Comparison of ENCODE assay signal across 21 mouse cellular contexts in genomic region chr6:86104719-86105118, GRCm38 (mm10).
DNase-seq lines count a peak whose midpoint lies in the region; ATAC-seq and TF ChIP-seq lines count a peak whose summit lies in the region.
"Had no signal": no experiment of that assay in that cellular context is flagged by ENCODE, and none has a peak within 500 bp of the region (broad histone marks: within the 10 kb centered on the region; RNA-seq: fewer than 3 reads in every experiment).

No protein-coding gene starts in this region.

- peaks cover 6% of the 10 kb centered on the region; the same call in 1 of the 2 replicates for H3K4me1 ChIP-seq in forebrain, embryonic 12.5 days
- H3K4me1 ChIP-seq in forebrain, embryonic 14.5 days (ENCODE audit: control insufficient read depth, insufficient read depth, low read length) = peaks cover 6% of the 10 kb centered on the region; the same call in 1 of the 2 replicates
- H3K4me1 ChIP-seq in liver, embryonic 15.5 days (replicated peaks) = peaks cover 12% of the 10 kb centered on the region
- peaks cover 5% of the 10 kb centered on the region for H3K4me1 ChIP-seq in hindbrain, embryonic 16.5 days (ENCODE audit: control insufficient read depth, insufficient read depth, low read depth, low read length)
- H3K4me1 ChIP-seq: heart, embryonic 13.5 days had no signal

- ATAC-seq in forebrain, embryonic 12.5 days (ENCODE audit: low FRiP score) = no peak
- no peak for ATAC-seq in forebrain, embryonic 14.5 days
- no peak for ATAC-seq in liver, embryonic 15.5 days (ENCODE audit: insufficient read depth)
- ATAC-seq in hindbrain, embryonic 16.5 days = no peak
- ATAC-seq: forebrain, embryonic 15.5 days; Patski had no signal

- no peak overlapping the region for H3K4me2 ChIP-seq in forebrain, embryonic 12.5 days
- no peak overlapping the region for H3K4me2 ChIP-seq in forebrain, embryonic 14.5 days (ENCODE audit: low read length)
- no peak overlapping the region for H3K4me2 ChIP-seq in liver, embryonic 15.5 days
- no peak overlapping the region for H3K4me2 ChIP-seq in hindbrain, embryonic 16.5 days (ENCODE audit: low read length)
- H3K4me2 ChIP-seq: forebrain, embryonic 15.5 days; heart, embryonic 13.5 days; hindbrain, embryonic 12.5 days; hindbrain, embryonic 15.5 days had no signal

- no peaks in the 10 kb centered on the region for H3K9me3 ChIP-seq in forebrain, embryonic 12.5 days
- H3K9me3 ChIP-seq in forebrain, embryonic 14.5 days (replicated peaks; ENCODE audit: control insufficient read depth, low read length) = no peaks in the 10 kb centered on the region
- H3K9me3 ChIP-seq in liver, embryonic 15.5 days (replicated peaks) = no peaks in the 10 kb centered on the region
- H3K9me3 ChIP-seq in hindbrain, embryonic 16.5 days (ENCODE audit: control insufficient read depth, low read length) = no peaks in the 10 kb centered on the region
- H3K9me3 ChIP-seq: forebrain, embryonic 10.5 days; forebrain, embryonic 15.5 days; heart, embryonic 13.5 days; hindbrain, embryonic 12.5 days; hindbrain, embryonic 15.5 days had no signal

- 62% methylated on average over 4 of the region's 4 CpGs for WGBS in forebrain, embryonic 12.5 days
- WGBS in forebrain, embryonic 14.5 days = 68% methylated on average over 4 of the region's 4 CpGs
- WGBS in liver, embryonic 15.5 days (ENCODE audit: insufficient replicate concordance) = 65% methylated on average over 4 of the region's 4 CpGs
- WGBS in hindbrain, embryonic 16.5 days = 76% methylated on average over 4 of the region's 4 CpGs

- intact Hi-C loops in left cerebral cortex, adult 2 months (cut with DNase I) = loop anchor here (5.0 kb wide), 1 partner anchor 37 kb away; no protein-coding TSS in a partner anchor
- intact Hi-C loops in left cerebral cortex, postnatal 4 days (cut with DNase I) = loop anchor here (10.0 kb wide), 1 partner anchor 80 kb away; the partner anchor contains the start of gene Add2

- peaks cover 83% of the 10 kb centered on the region for H3K36me3 ChIP-seq in forebrain, embryonic 12.5 days (replicated peaks)
- peaks cover 92% of the 10 kb centered on the region for H3K36me3 ChIP-seq in forebrain, embryonic 14.5 days (ENCODE audit: control insufficient read depth, insufficient read depth, low read length)
- H3K36me3 ChIP-seq in liver, embryonic 15.5 days (replicated peaks) = peaks cover 100% of the 10 kb centered on the region
- H3K36me3 ChIP-seq in hindbrain, embryonic 16.5 days (ENCODE audit: control insufficient read depth, insufficient read depth, low read length) = peaks cover 37% of the 10 kb centered on the region
- H3K36me3 ChIP-seq: heart, embryonic 13.5 days had no signal

- no peak for TF ChIP-seq CTCF in left cerebral cortex, adult 2 months (IDR thresholded peaks at IDR 0.05)

- 0 out of 2 replicates have a peak overlapping the region, but pooled peaks have one; percentile 3 for H3K27ac ChIP-seq in forebrain, embryonic 12.5 days
- no peak overlapping the region for H3K27ac ChIP-seq in forebrain, embryonic 14.5 days (ENCODE audit: low read depth, low read length)
- peak overlapping the region; percentile 93 for H3K27ac ChIP-seq in left cerebral cortex, adult 2 months
- H3K27ac ChIP-seq in liver, embryonic 15.5 days (replicated peaks) = 0 out of 2 replicates have a peak overlapping the region, but pooled peaks have one; percentile 21
- no peak overlapping the region for H3K27ac ChIP-seq in hindbrain, embryonic 16.5 days (ENCODE audit: low read depth, low read length)
- H3K27ac ChIP-seq: forebrain, embryonic 10.5 days; heart, embryonic 13.5 days; hindbrain, embryonic 12.5 days; hindbrain, embryonic 15.5 days had no signal

- no peaks in the 10 kb centered on the region for H3K27me3 ChIP-seq in forebrain, embryonic 12.5 days
- H3K27me3 ChIP-seq in forebrain, embryonic 14.5 days (replicated peaks; ENCODE audit: control insufficient read depth, insufficient read depth, low read length) = no peaks in the 10 kb centered on the region
- H3K27me3 ChIP-seq in liver, embryonic 15.5 days = no peaks in the 10 kb centered on the region
- no peaks in the 10 kb centered on the region for H3K27me3 ChIP-seq in hindbrain, embryonic 16.5 days (replicated peaks; ENCODE audit: control insufficient read depth, insufficient read depth, low read length)
- H3K27me3 ChIP-seq: forebrain, embryonic 15.5 days; hindbrain, embryonic 12.5 days; hindbrain, embryonic 15.5 days had no signal

- no peak overlapping the region for H3K9ac ChIP-seq in forebrain, embryonic 12.5 days
- H3K9ac ChIP-seq in forebrain, embryonic 14.5 days (ENCODE audit: low read length) = no peak overlapping the region
- H3K9ac ChIP-seq in liver, embryonic 15.5 days = no peak overlapping the region
- no peak overlapping the region for H3K9ac ChIP-seq in hindbrain, embryonic 16.5 days (ENCODE audit: low read depth, low read length)
- H3K9ac ChIP-seq: forebrain, embryonic 15.5 days; heart, embryonic 13.5 days; hindbrain, embryonic 12.5 days; hindbrain, embryonic 15.5 days had no signal

- no peak for DNase-seq in forebrain, embryonic 14.5 days (ENCODE audit: low spot score)
- no peak for DNase-seq in left cerebral cortex, adult 2 months (ENCODE audit: extremely low spot score in 1 of 2, low spot score in 2 of 2)
- DNase-seq in left cerebral cortex, postnatal 4 days = no peak
- DNase-seq in liver = no peak
- DNase-seq: adrenal gland, postnatal 10 days; cerebellum, adult 11-12 months; cerebellum, adult 8-10 months; cerebellum, postnatal 10 days; cerebellum, postnatal 36 days; gastrocnemius, postnatal 25 days; heart, adult 18-20 months; heart, postnatal 14 days had no signal

- H3K4me3 ChIP-seq in forebrain, embryonic 12.5 days (replicated peaks) = no peak overlapping the region
- H3K4me3 ChIP-seq in forebrain, embryonic 14.5 days (ENCODE audit: low read depth, low read length) = no peak overlapping the region
- H3K4me3 ChIP-seq in left cerebral cortex, adult 2 months = no peak overlapping the region
- no peak overlapping the region for H3K4me3 ChIP-seq in liver, embryonic 15.5 days (replicated peaks)
- H3K4me3 ChIP-seq in hindbrain, embryonic 16.5 days (ENCODE audit: low read length) = no peak overlapping the region
- H3K4me3 ChIP-seq: forebrain, embryonic 10.5 days; forebrain, embryonic 15.5 days; heart, embryonic 13.5 days; hindbrain, embryonic 12.5 days; hindbrain, embryonic 15.5 days had no signal

Comparison
In these comparisons a context has a peak if more than half of its experiments do, and no peak if none do; other contexts are left out.
1. H3K27ac ChIP-seq: peak in forebrain, embryonic 12.5 days (single experiment), left cerebral cortex, adult 2 months (single experiment) and liver, embryonic 15.5 days (single experiment); none in forebrain, embryonic 14.5 days (single experiment) and hindbrain, embryonic 16.5 days (single experiment).